Mouse (Mus musculus) CH12.LX (cell line): ENCODE measurements at regions not wholly inside any gene's neighbourhood (a gene's known extent, or its start where the extent isn't known, plus 50 kb on each side); places are given as distances from the start of the nearest gene placed in this dataset.

Experiments used
- DNase-seq: peaks from one replicate; pipeline ENCODE4 v3.0.0-alpha.2; 2013; ENCODE audit errors: extremely low read depth
- H3K27ac ChIP-seq: 2 replicates; pipeline ENCODE4 v1.5.1; 2012; ENCODE audit warnings: low read depth, mild to moderate bottlenecking, control low read depth, moderate library complexity; ENCODE audit not compliant: insufficient read depth
- H3K27me3 ChIP-seq: replicated peaks from 2 replicates; pipeline ENCODE3; 2012; ENCODE audit warnings: inconsistent platforms
- H3K36me3 ChIP-seq, 2 experiments: replicated peaks in 1 of 2; 2 replicates each; pipeline versions ENCODE3 to v1.6.1; 2012; ENCODE audit warnings: inconsistent platforms in 1 of 2, low read length in 1 of 2, mild to moderate bottlenecking in 1 of 2, mixed read lengths in 1 of 2, moderate library complexity in 1 of 2; ENCODE audit not compliant: control insufficient read depth in 1 of 2, insufficient read depth in 1 of 2
- H3K4me1 ChIP-seq, 2 experiments: 2 replicates each; pipeline ENCODE4 v1.6.1; 2012; ENCODE audit warnings: inconsistent platforms in 1 of 2, moderate library complexity in 1 of 2; ENCODE audit not compliant: insufficient read depth in 2 of 2, control insufficient read depth in 1 of 2
- H3K4me2 ChIP-seq: 2 replicates; pipeline ENCODE4 v1.6.1; 2012; ENCODE audit warnings: low read depth, mild to moderate bottlenecking, control low read depth; ENCODE audit not compliant: poor library complexity, insufficient read depth, severe bottlenecking
- H3K4me3 ChIP-seq, 3 experiments: fragments of 150-350 bp in 1 of 3; sonication (generic) in 1 of 3; replicated peaks in 1 of 3; 2 replicates each; pipeline versions ENCODE3 to v1.5.1; 2011 to 2012; ENCODE audit warnings: low read depth in 2 of 3, low read length in 2 of 3, mild to moderate bottlenecking in 2 of 3, moderate library complexity in 2 of 3, control low read depth in 1 of 3, improper control_type of control experiment in 1 of 3, inconsistent platforms in 1 of 3, mixed read lengths in 1 of 3; ENCODE audit not compliant: poor library complexity in 1 of 3
- H3K79me2 ChIP-seq: replicated peaks from 2 replicates; pipeline ENCODE4 v1.6.1; 2012; ENCODE audit warnings: mild to moderate bottlenecking, moderate library complexity; ENCODE audit not compliant: control insufficient read depth, poor library complexity, insufficient read depth, severe bottlenecking; ENCODE audit errors: extremely low read depth
- H3K9ac ChIP-seq: 2 replicates; pipeline ENCODE4 v1.6.1; 2012; ENCODE audit warnings: low read depth, mild to moderate bottlenecking, control low read depth, moderate library complexity; ENCODE audit not compliant: insufficient read depth
- H3K9me3 ChIP-seq: replicated peaks from 2 replicates; pipeline ENCODE3; 2012; ENCODE audit warnings: low read length, inconsistent platforms, mixed read lengths
- BHLHE40 ChIP-seq: IDR thresholded peaks from 2 replicates; pipeline ENCODE4 v1.6.1; 2011; ENCODE audit warnings: mild to moderate bottlenecking, low read depth, low read length, improper control_type of control experiment
- CHD1 ChIP-seq: IDR thresholded peaks from 2 replicates; pipeline ENCODE4 v1.6.1; 2012; ENCODE audit warnings: low read depth, low read length, improper control_type of control experiment, inconsistent platforms
- CHD2 ChIP-seq: IDR thresholded peaks from 2 replicates; pipeline ENCODE4 v1.6.1; 2011; ENCODE audit warnings: low read length, improper control_type of control experiment
- CTCF ChIP-seq, 2 experiments: IDR thresholded peaks in 1 of 2; conservative IDR thresholded peaks in 1 of 2; 2 replicates each; pipeline ENCODE4 v1.5.1; 2011 to 2012; ENCODE audit warnings: low read depth in 2 of 2, low read length in 2 of 2, improper control_type of control experiment in 1 of 2, inconsistent platforms in 1 of 2, mild to moderate bottlenecking in 1 of 2, moderate library complexity in 1 of 2
- ETS1 ChIP-seq: conservative IDR thresholded peaks from 2 replicates; pipeline ENCODE4 v1.6.1; 2012; ENCODE audit warnings: low read depth, mild to moderate bottlenecking, inconsistent platforms, low read length, improper control_type of control experiment, moderate library complexity
- HCFC1 ChIP-seq: IDR thresholded peaks from 2 replicates; pipeline ENCODE4 v1.6.1; 2012; ENCODE audit warnings: low read depth, mild to moderate bottlenecking, inconsistent platforms, low read length, improper control_type of control experiment
- MEF2A ChIP-seq: IDR thresholded peaks from 2 replicates; pipeline ENCODE4 v1.6.1; 2014; ENCODE audit warnings: low read depth, mild to moderate bottlenecking, inconsistent platforms, low read length, improper control_type of control experiment, borderline replicate concordance
- RCOR1 ChIP-seq: conservative IDR thresholded peaks from 2 replicates; pipeline ENCODE4 v1.6.1; 2012; ENCODE audit warnings: low read depth, mild to moderate bottlenecking, inconsistent platforms, low read length, improper control_type of control experiment
- USF2 ChIP-seq: conservative IDR thresholded peaks from 2 replicates; pipeline ENCODE4 v1.6.1; 2011; ENCODE audit warnings: low read depth, low read length, improper control_type of control experiment
- ZKSCAN1 ChIP-seq: IDR thresholded peaks from 2 replicates; pipeline ENCODE4 v1.6.1; 2012; ENCODE audit warnings: low read depth, inconsistent platforms, low read length, improper control_type of control experiment, borderline replicate concordance
- dilution Hi-C: fragments of 300-500 bp; cut with MboI; formaldehyde crosslinking; loops from 2 replicates; pipeline ENCODE4 v1.14.3; 2020; ENCODE audit warnings: low sequenced_read_pairs; ENCODE audit not compliant: extremely low pct_unique_long_range_greater_than_20kb, extremely low pct_ligation_motif_present
- in situ Hi-C: fragments of 300-500 bp; cut with MboI; formaldehyde crosslinking; loops from 3 replicates; pipeline ENCODE4 v1.14.3; 2019; ENCODE audit warnings: low sequenced_read_pairs, low pct_ligation_motif_present, low pct_unique_long_range_greater_than_20kb, mixed read lengths

DNA sequence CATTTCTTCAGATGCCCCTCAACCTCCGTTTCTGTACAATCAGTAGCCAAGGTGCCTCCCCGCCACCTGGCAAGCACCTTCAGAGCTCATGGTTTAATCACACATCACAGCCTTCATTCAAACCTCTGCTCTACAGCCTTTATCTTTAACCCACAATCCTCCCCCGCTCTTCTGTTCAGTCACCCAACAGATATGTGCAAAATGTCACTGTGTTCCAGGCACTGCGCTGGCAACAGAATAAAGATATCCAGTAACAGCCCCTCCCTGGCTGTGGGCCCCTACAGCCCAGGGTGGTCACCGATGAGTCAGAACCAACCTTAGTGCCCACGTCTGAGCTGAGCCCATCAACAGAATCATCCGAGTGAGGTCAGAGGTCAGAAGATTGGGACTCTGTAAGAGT lies 54.3 kb upstream of the Ddr1 start:
- no peaks in the 10 kb centered on the region for H3K79me2 ChIP-seq
- TF ChIP-seq ZKSCAN1 (no peak), CHD2 (no peak), CHD1 (no peak), MEF2A (no peak), RCOR1 (no peak), BHLHE40 (no peak)
- no peaks in the 10 kb centered on the region for H3K27me3 ChIP-seq

DNA sequence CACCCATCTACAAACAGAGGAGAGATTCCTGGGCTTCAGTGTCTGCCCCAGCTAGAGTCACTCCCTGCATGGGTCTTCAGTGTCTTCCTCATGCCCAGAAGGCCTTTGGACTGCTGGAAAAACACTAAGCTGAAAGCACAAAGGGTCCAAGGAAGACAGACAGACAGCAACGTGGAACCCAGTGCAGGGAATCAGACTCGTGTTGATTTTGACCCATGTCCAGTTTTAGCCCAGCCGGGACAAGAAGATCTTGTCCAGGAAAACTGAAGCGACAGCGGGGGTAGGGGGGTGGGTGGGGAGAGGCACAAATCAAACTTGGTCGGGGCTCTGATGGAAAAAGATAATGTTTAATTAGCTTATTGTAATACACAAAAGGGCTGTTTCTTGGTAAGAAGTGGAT lies 55.3 kb upstream of the Ddr1 start:
- no peaks in the 10 kb centered on the region for H3K9me3 ChIP-seq
- H3K4me2 ChIP-seq: no peak overlapping the region
- no peak overlapping the region for H3K27ac ChIP-seq
- no peaks in the 10 kb centered on the region for H3K36me3 ChIP-seq
- no peak overlapping the region for H3K9ac ChIP-seq
- TF ChIP-seq MEF2A: no peak
- TF ChIP-seq HCFC1: no peak
- TF ChIP-seq CTCF (conservative IDR thresholded peaks at IDR 0.05 in 1 of 2, IDR thresholded peaks at IDR 0.05 in 1 of 2; ENCODE audit: low read depth in 2 of 2, low read length in 2 of 2): no peak
- no peak for TF ChIP-seq ETS1
- peaks cover 6 to 21% of the 10 kb centered on the region in 2 experiments; a peak in 2 of 4 replicates for H3K4me1 ChIP-seq
- dilution Hi-C loops: no loop called here
- in situ Hi-C loops: no loop called here
- DNase-seq: no peak
- no peaks in the 10 kb centered on the region for H3K27me3 ChIP-seq
- H3K4me3 ChIP-seq: no peak overlapping the region
- H3K79me2 ChIP-seq: no peaks in the 10 kb centered on the region

More for the DNA sequence above, 54.3 kb upstream of the Ddr1 start:
- Histone ChIP-seq H3K36me3 (no peaks in the 10 kb centered on the region), H3K4me2 (no peak overlapping the region), H3K4me1 (peaks cover 6 to 12% of the 10 kb centered on the region in 2 experiments; a peak in 2 of 4 replicates), H3K9ac (no peak overlapping the region), H3K27ac (no peak overlapping the region), H3K9me3 (no peaks in the 10 kb centered on the region), H3K4me3 (no peak overlapping the region)
- dilution Hi-C loops (no loop called here), in situ Hi-C loops (no loop called here)
- DNase-seq: no peak

DNA sequence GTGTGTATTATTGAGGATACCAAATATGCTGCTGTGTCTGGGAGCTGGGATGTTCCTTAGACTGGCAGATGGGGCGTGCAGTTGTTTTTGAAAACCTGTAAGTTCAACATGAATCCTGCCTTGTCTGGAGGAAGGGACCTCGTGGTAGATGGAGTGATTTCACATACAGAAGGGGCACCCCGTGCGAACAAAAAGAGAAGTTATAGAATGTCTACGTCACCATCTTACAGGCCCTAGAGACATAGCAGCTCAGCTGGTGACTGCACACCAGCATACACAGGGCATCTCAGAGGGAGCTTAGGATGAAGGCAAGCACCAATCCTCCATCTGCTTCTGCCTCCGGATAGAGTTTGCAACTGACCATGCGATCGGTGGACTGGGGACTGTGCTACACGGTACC lies 58.2 kb upstream of the Ddr1 start:
- no peak overlapping the region for H3K9ac ChIP-seq
- dilution Hi-C loops: no loop called here
- no peaks in the 10 kb centered on the region for H3K79me2 ChIP-seq
- no peak overlapping the region for H3K4me2 ChIP-seq
- H3K4me3 ChIP-seq: no peak overlapping the region
- peaks cover 6 to 32% of the 10 kb centered on the region in 2 experiments; a peak in 3 of 4 replicates for H3K4me1 ChIP-seq
- in situ Hi-C loops: no loop called here
- peaks cover 6% of the 10 kb centered on the region for H3K9me3 ChIP-seq
- no peaks in the 10 kb centered on the region for H3K36me3 ChIP-seq
- no peaks in the 10 kb centered on the region for H3K27me3 ChIP-seq
- TF ChIP-seq USF2: no peak
- H3K27ac ChIP-seq: no peak overlapping the region
- no peak for DNase-seq
